Mouse (Mus musculus) heart, embryonic 12.5 days (tissue): ENCODE results near the gene Olfr668. TPM values are rescaled to one million over a fixed set of nuclear protein-coding genes. Genes with fewer than 3 reads are reported as not detected.
"Not testable (repeated sequence)": the region's sequence is repeated elsewhere in the genome, so short reads cannot be mapped to it uniquely, and the experiment has no call there.

Experiments used
- ATAC-seq: fragments of 200-750 bp; cut with Nextera tagmentation; 2 replicates; pipeline ENCODE4 v1.8.0; 2017; ENCODE audit warnings: moderate TSS enrichment, moderate library complexity; ENCODE audit not compliant: insufficient number of reproducible peaks, low FRiP score
- H3K27ac ChIP-seq: fragments of 300-500 bp; sonication (generic); 2 replicates; pipeline ENCODE4 v1.5.1; 2016; ENCODE audit warnings: mild to moderate bottlenecking, moderate library complexity; ENCODE audit not compliant: poor library complexity, severe bottlenecking
- H3K27me3 ChIP-seq: fragments of 300-500 bp; sonication (generic); replicated peaks from 2 replicates; pipeline ENCODE4 v1.6.1; 2016; ENCODE audit warnings: mild to moderate bottlenecking, moderate library complexity
- H3K36me3 ChIP-seq: fragments of 300-500 bp; sonication (generic); 2 replicates; pipeline ENCODE4 v1.6.1; 2016; ENCODE audit warnings: mild to moderate bottlenecking, moderate library complexity
- H3K4me1 ChIP-seq: fragments of 300-500 bp; sonication (generic); replicated peaks from 2 replicates; pipeline ENCODE4 v1.6.1; 2016; ENCODE audit warnings: mild to moderate bottlenecking
- H3K4me2 ChIP-seq: fragments of 300-500 bp; sonication (generic); 2 replicates; pipeline ENCODE4 v1.6.1; 2016; ENCODE audit warnings: mild to moderate bottlenecking, moderate library complexity
- H3K4me3 ChIP-seq: fragments of 300-500 bp; sonication (generic); 2 replicates; pipeline ENCODE4 v1.5.1; 2016; ENCODE audit warnings: mild to moderate bottlenecking
- H3K9ac ChIP-seq: fragments of 300-500 bp; sonication (generic); 2 replicates; pipeline ENCODE4 v1.6.1; 2016; ENCODE audit warnings: mild to moderate bottlenecking, moderate library complexity
- H3K9me3 ChIP-seq: fragments of 300-500 bp; sonication (generic); replicated peaks from 2 replicates; pipeline ENCODE4 v1.6.1; 2016; ENCODE audit warnings: mild to moderate bottlenecking, moderate library complexity
- WGBS: fragments of 180-500 bp; shearing (Covaris S2); methylation state at CpG from one replicate; pipeline ENCODE4 v1.1.7; 2016; 5-methylcytosine and 5-hydroxymethylcytosine counted together
- polyA plus RNA-seq: library from polyadenylated mRNA; unstranded; fragments of >200 nt; fragmentation: Nextera tagmentation; extraction: Ambion mirVana; gene quantifications from 2 replicates; pipeline ENCODE4 v1.2.1, GENCODE M21; 2016

Gene Olfr668
- polyA plus RNA-seq, result not detected in 2 replicates

DNA sequence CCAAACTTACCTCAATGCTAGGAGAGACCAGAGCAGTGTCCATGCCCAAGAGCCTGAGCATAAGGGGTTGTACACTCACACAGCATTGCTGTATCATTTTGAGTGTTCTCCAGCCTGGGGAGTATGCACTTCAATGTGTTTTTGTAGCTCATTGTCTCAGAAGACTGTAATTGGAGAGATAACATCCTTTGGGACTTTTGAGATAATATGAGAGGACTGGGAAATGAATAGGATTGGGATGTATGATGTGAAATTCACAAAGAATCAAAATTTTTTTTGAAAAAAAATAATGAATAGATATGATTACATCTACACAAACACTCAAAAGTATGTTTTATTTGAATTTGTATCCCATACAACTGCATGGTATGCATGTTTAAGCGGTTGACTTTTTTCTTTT is at the start of gene Olfr668:
Olfr668 (minus strand) TSS at position 101 of the 400 bp plus-strand sequence.
- no peaks in the 10 kb centered on the region for H3K36me3 ChIP-seq
- no peak for ATAC-seq
- 57% methylated on average over 1 of the region's 1 CpGs for WGBS

DNA sequence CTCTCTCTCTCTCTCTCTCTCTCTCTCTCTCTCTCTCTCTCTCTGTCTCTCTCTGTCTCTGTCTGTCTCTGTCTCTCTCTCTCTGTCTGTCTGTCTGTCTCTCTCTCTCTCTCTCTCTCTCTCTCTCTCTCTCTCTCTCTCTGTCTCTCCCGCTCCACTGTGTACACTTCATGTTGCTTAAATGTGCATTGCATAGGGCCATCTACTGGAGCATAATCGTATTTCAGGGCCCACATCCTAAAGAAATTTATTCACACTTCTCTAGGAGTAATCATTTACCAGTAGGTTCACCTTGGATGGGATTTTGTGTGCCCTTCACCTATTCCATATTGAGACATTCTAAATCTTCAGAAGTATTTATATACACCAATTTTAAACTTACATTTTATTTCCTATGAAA is 44.6 kb upstream of the Olfr668 start:
- H3K4me2 ChIP-seq, H3K9ac ChIP-seq, H3K27ac ChIP-seq, ATAC-seq, H3K4me3 ChIP-seq, H3K9me3 ChIP-seq, H3K27me3 ChIP-seq, H3K36me3 ChIP-seq, H3K4me1 ChIP-seq: not testable (repeated sequence)
- WGBS, result 63% methylated on average over 2 of the region's 2 CpGs

More for the DNA sequence above, at the start of gene Olfr668:
- H3K27me3 ChIP-seq, result no peaks in the 10 kb centered on the region
- H3K4me1 ChIP-seq, result no peaks in the 10 kb centered on the region
- no peak within 1 kb of the TSS for H3K4me2 ChIP-seq
- no peak within 1 kb of the TSS for H3K9ac ChIP-seq
- no peak within 1 kb of the TSS for H3K27ac ChIP-seq
- H3K9me3 ChIP-seq, result no peaks in the 10 kb centered on the region
- no peak within 1 kb of the TSS for H3K4me3 ChIP-seq

DNA sequence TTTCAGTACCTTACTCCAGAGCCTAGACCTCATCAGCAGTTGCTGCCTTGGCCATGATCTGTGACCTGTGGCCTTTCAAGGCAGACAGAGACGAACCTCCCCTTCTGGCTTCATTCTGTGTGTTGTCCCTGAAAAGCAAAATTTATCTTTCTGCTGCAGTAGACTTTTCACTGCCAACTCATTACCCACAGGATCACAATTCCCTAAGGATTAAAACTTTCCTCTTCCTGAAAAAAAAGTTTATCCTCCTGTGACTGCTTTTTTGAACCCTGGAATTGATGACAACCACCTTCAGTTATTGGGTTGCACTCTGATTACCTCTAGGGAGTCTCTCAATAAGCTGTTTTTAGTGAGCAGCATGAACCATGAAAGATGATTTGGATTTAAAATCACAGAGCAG is 34.7 kb upstream of the Olfr668 start, which contains the start of gene Olfr670:
Olfr670 (minus strand) TSS at position 101 of the 400 bp plus-strand sequence.
- Histone ChIP-seq H3K4me1 (no peaks in the 10 kb centered on the region), H3K36me3 (no peaks in the 10 kb centered on the region), H3K9me3 (0 out of 2 replicates have a peak, but pooled peaks cover 2% of the 10 kb centered on the region), H3K27me3 (no peaks in the 10 kb centered on the region), H3K9ac (no peak within 1 kb of the TSS), H3K4me3 (no peak within 1 kb of the TSS), H3K27ac (no peak within 1 kb of the TSS), H3K4me2 (no peak within 1 kb of the TSS)
- ATAC-seq, result no peak
- WGBS, result 59% methylated on average over 1 of the region's 1 CpGs

DNA sequence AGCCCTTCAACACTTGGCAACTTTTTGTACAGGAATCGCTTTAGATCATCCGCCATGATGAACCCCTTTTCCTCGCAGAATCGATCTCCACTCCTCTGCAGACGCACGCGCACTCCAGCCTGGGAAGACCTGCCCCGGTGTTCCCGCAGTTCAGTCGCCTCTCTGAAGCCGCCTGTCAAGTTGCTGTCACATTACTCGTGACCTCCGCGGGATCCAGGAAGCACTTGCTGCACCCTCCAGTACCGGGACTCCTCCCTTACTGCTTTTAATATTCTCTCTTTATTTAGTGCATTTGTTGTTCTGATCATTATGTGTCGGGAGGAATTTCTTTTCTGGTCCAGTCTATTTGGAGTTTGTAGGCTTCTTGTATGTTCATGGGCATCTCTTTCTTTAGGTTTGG is 22.4 kb upstream of the Olfr668 start:
- H3K4me1 ChIP-seq, ATAC-seq, H3K9ac ChIP-seq, H3K4me3 ChIP-seq, H3K36me3 ChIP-seq, H3K27ac ChIP-seq, H3K4me2 ChIP-seq, H3K27me3 ChIP-seq, H3K9me3 ChIP-seq: not testable (repeated sequence)
- WGBS, result 88% methylated on average over 16 of the region's 16 CpGs

DNA sequence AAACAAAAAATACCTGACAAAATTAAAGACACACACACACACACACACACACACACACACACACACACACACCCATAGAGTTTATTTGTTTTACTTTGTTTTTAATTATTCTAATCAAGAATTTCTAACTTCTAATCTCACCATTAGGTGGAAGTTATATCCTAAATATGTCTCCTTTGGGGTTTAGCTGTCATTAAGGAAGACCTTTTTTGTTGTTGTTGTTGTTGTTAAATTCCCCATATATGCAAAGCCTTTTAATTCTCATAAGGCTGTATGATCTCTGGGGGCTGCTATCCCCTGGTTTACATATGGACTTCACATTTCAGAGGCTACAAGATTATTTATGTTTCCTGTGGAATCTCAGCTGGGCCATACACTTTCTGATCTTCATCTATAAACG is 6.1 kb upstream of the Olfr668 start, which contains the start of gene Olfr669:
Olfr669 (plus strand) TSS at position 301 of the 400 bp plus-strand sequence.
- no peak within 1 kb of the TSS for H3K27ac ChIP-seq
- WGBS, result 86% methylated on average over 1 of the region's 1 CpGs
- no peak for ATAC-seq
- H3K36me3 ChIP-seq, result no peaks in the 10 kb centered on the region
- no peak within 1 kb of the TSS for H3K4me3 ChIP-seq
- H3K9me3 ChIP-seq, result no peaks in the 10 kb centered on the region
- no peak within 1 kb of the TSS for H3K4me2 ChIP-seq
- H3K27me3 ChIP-seq, result no peaks in the 10 kb centered on the region
- no peak within 1 kb of the TSS for H3K9ac ChIP-seq
- H3K4me1 ChIP-seq, result no peaks in the 10 kb centered on the region

DNA sequence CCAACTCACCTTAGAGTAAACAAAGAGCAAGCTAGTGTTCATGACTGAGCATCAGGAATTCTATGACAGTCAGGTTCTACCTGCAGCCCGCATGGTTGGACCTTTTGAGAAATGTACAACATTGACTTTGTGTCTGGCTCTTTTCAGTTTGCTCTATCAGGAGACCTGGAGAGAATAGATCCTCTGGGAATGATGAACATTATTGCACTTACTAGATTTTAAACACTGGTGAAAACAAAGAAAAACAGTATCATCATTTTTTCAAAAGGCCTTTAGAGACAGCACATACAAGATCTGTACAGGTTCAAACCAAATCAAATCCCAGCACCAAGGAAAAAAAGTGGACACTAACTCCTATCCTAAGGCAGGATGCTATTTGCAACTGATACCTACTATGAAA is 6.5 kb downstream of the Olfr668 start, which contains the start of gene Olfr667:
Olfr667 (minus strand) TSS at position 101 of the 400 bp plus-strand sequence.
- Histone ChIP-seq H3K27ac (no peak within 1 kb of the TSS), H3K9me3 (no peaks in the 10 kb centered on the region), H3K4me2 (no peak within 1 kb of the TSS), H3K27me3 (no peaks in the 10 kb centered on the region), H3K9ac (no peak within 1 kb of the TSS), H3K4me1 (no peaks in the 10 kb centered on the region), H3K4me3 (no peak within 1 kb of the TSS), H3K36me3 (no peaks in the 10 kb centered on the region)
- WGBS, result 82% methylated on average over 1 of the region's 1 CpGs
- no peak for ATAC-seq

DNA sequence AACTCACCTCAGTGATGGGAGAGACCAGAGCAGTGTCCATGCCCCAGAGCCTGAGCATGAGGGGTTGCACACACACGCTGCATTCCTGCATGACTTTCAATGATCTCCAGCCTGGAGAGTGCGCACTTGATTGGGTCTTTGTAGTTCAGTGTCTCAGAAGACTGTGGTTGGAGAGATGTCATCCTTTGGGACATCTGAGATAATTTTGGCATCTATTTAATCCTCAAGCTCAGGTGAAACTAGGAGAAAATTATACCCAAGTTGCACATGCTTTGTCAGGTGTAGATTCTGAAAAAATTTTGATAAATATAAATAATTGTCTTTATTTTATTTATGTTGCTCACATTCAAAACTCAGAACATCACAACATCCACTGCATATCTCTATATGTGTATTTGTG is 32.0 kb downstream of the Olfr668 start, which contains the start of gene Olfr666:
Olfr666 (minus strand) TSS at position 101 of the 400 bp plus-strand sequence.
- H3K9ac ChIP-seq, result no peak within 1 kb of the TSS
- ATAC-seq, result no peak
- WGBS, result 74% methylated on average over 2 of the region's 2 CpGs
- no peak within 1 kb of the TSS for H3K27ac ChIP-seq
- no peaks in the 10 kb centered on the region for H3K4me1 ChIP-seq
- H3K9me3 ChIP-seq, result no peaks in the 10 kb centered on the region
- H3K4me3 ChIP-seq, result no peak within 1 kb of the TSS
- H3K36me3 ChIP-seq, result no peaks in the 10 kb centered on the region
- H3K27me3 ChIP-seq, result no peaks in the 10 kb centered on the region
- no peak within 1 kb of the TSS for H3K4me2 ChIP-seq

DNA sequence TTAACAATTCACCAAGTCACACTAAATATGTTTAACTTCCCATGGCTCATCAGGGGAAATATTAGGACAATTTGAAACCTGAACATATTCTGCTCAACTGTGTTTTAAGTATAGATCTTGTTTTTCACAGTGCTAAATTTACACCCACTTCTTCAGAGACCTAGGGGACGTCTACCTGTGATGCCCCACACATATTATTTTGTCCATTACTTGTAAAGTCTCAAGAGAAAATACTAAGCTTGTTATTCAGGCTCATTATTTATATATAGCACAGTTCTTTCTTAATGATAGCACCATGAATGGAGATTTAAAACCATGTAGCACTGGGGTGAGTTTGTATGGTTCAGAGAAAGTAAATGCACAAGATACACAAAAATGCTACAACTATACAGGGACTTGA is 50.1 kb downstream of the Olfr668 start, which contains the start of gene Olfr665:
Olfr665 (plus strand) TSS at position 301 of the 400 bp plus-strand sequence.
- Histone ChIP-seq H3K4me2 (no peak within 1 kb of the TSS), H3K27ac (no peak within 1 kb of the TSS), H3K9me3 (no peaks in the 10 kb centered on the region), H3K4me1 (no peaks in the 10 kb centered on the region), H3K27me3 (no peaks in the 10 kb centered on the region), H3K36me3 (no peaks in the 10 kb centered on the region), H3K4me3 (no peak within 1 kb of the TSS), H3K9ac (no peak within 1 kb of the TSS)
- 44% methylated on average over 1 of the region's 1 CpGs for WGBS
- no peak for ATAC-seq

Other genes with a start within 250 kb of the Olfr668 start
- gene Olfr661, start 241.6 kb downstream of the Olfr668 start, polyA plus RNA-seq, result not detected in 2 replicates
- gene Usp17le, start 150.6 kb downstream of the Olfr668 start, polyA plus RNA-seq, result not detected in 2 replicates
- not detected in 2 replicates for gene Usp17lb, start 85.5 kb downstream of the Olfr668 start, polyA plus RNA-seq
- gene Usp17la, start 71.0 kb downstream of the Olfr668 start, polyA plus RNA-seq, result not detected in 2 replicates
- not detected in 2 replicates for gene Olfr665, start 50.0 kb downstream of the Olfr668 start, polyA plus RNA-seq
- not detected in 2 replicates for gene Olfr666, start 32.1 kb downstream of the Olfr668 start, polyA plus RNA-seq
- gene Olfr667, start 6.6 kb downstream of the Olfr668 start, polyA plus RNA-seq, result not detected in 2 replicates
- gene Olfr669, start 6.2 kb upstream of the Olfr668 start, polyA plus RNA-seq, result not detected in 2 replicates
- not detected in 2 replicates for gene Olfr670, start 34.6 kb upstream of the Olfr668 start, polyA plus RNA-seq
- gene Olfr671, start 51.1 kb upstream of the Olfr668 start, polyA plus RNA-seq, result not detected in 2 replicates
- gene Olfr672, start 74.0 kb upstream of the Olfr668 start, polyA plus RNA-seq, result not detected in 2 replicates
- not detected in 2 replicates for gene Olfr675, start 100.4 kb upstream of the Olfr668 start, polyA plus RNA-seq
- gene Olfr676, start 104.6 kb upstream of the Olfr668 start, polyA plus RNA-seq, result not detected in 2 replicates
- not detected in 2 replicates for gene Olfr677, start 123.3 kb upstream of the Olfr668 start, polyA plus RNA-seq
- gene Olfr678, start 136.4 kb upstream of the Olfr668 start, polyA plus RNA-seq, result not detected in 2 replicates
- not detected in 2 replicates for gene Olfr679, start 153.1 kb upstream of the Olfr668 start, polyA plus RNA-seq
- gene Olfr680-ps1, start 164.8 kb upstream of the Olfr668 start, polyA plus RNA-seq, result not detected in 2 replicates
- gene Olfr681, start 188.8 kb upstream of the Olfr668 start, polyA plus RNA-seq, result not detected in 2 replicates
- gene Olfr683, start 219.0 kb upstream of the Olfr668 start, polyA plus RNA-seq, result not detected in 2 replicates
- not detected in 2 replicates for gene Olfr684, start 235.6 kb upstream of the Olfr668 start, polyA plus RNA-seq